Mouse (Mus musculus): ENCODE measurements at regions not wholly inside any gene's neighbourhood (a gene's known extent, or its start where the extent isn't known, plus 50 kb on each side); places are given as distances from the start of the nearest gene placed in this dataset.

GRCm38 (mm10) chr17:16311914-16312313, 481.1 kb upstream of the Rgmb start:
- TF ChIP-seq CTCF (IDR thresholded peaks at IDR 0.05; ENCODE audit: low read depth, low read length) (no peak), POLR2A (IDR thresholded peaks at IDR 0.05; ENCODE audit: extremely low read depth, insufficient read depth, low read length) (no peak)
